Mouse (Mus musculus) adrenal gland (tissue): ENCODE data around the gene BC067074.

Source experiments
- intact Hi-C: fragments of 180-260 bp; cut with DNase I; formaldehyde crosslinking; loops from one replicate; pipeline ENCODE4 v1.15.1; 2025

The BC067074 gene

GRCm38 (mm10) chr13:113319588-113319987 lies 26.6 kb downstream of the BC067074 start:
- intact Hi-C loops, result no loop called here

GRCm38 (mm10) chr13:113321972-113322371 lies 29.0 kb downstream of the BC067074 start:
- intact Hi-C loops, result loop anchor here (5.0 kb wide), 1 partner anchor 295 kb away; the partner anchor contains the start of gene Snx18

- intact Hi-C loops, result loop anchor here (5.0 kb wide), 1 partner anchor 293 kb away; the partner anchor contains the start of gene Snx18
Measured at GRCm38 (mm10) chr13:113324241-113324640, 31.3 kb downstream of the BC067074 start.

GRCm38 (mm10) chr13:113325678-113326077 lies 32.7 kb downstream of the BC067074 start:
- intact Hi-C loops, result no loop called here

GRCm38 (mm10) chr13:113332256-113332655 lies 39.3 kb downstream of the BC067074 start:
- intact Hi-C loops, result no loop called here

- intact Hi-C loops, result no loop called here
Measured at GRCm38 (mm10) chr13:113333374-113333773, 40.4 kb downstream of the BC067074 start.

GRCm38 (mm10) chr13:113333931-113334330 lies 41.0 kb downstream of the BC067074 start:
- intact Hi-C loops, result no loop called here

GRCm38 (mm10) chr13:113334773-113335172 lies 41.8 kb downstream of the BC067074 start:
- intact Hi-C loops, result no loop called here

- intact Hi-C loops, result loop anchor here (1.0 kb wide), 1 partner anchor 282 kb away; no protein-coding TSS in a partner anchor
Measured at GRCm38 (mm10) chr13:113337223-113337858, 44.4 kb downstream of the BC067074 start.

- intact Hi-C loops, result no loop called here
Measured at GRCm38 (mm10) chr13:113340644-113341043, 47.7 kb downstream of the BC067074 start.

- intact Hi-C loops, result no loop called here
Measured at GRCm38 (mm10) chr13:113341161-113341560, 48.2 kb downstream of the BC067074 start.

- intact Hi-C loops, result no loop called here
Measured at GRCm38 (mm10) chr13:113342355-113342919, 49.5 kb downstream of the BC067074 start.

- intact Hi-C loops, result no loop called here
Measured at GRCm38 (mm10) chr13:113350743-113351430, 57.9 kb downstream of the BC067074 start.

GRCm38 (mm10) chr13:113353546-113353945 lies 60.6 kb downstream of the BC067074 start:
- intact Hi-C loops, result no loop called here

GRCm38 (mm10) chr13:113353955-113354354 lies 61.0 kb downstream of the BC067074 start:
- intact Hi-C loops, result no loop called here

- intact Hi-C loops, result no loop called here
Measured at GRCm38 (mm10) chr13:113355022-113355421, 62.1 kb downstream of the BC067074 start.

- intact Hi-C loops, result no loop called here
Measured at GRCm38 (mm10) chr13:113357438-113358144, 64.6 kb downstream of the BC067074 start.

- intact Hi-C loops, result no loop called here
Measured at GRCm38 (mm10) chr13:113359676-113360075, 66.7 kb downstream of the BC067074 start.

GRCm38 (mm10) chr13:113365976-113366375 lies 73.0 kb downstream of the BC067074 start:
- intact Hi-C loops, result no loop called here

GRCm38 (mm10) chr13:113368931-113369579 lies 76.1 kb downstream of the BC067074 start:
- intact Hi-C loops, result no loop called here

- intact Hi-C loops, result no loop called here
Measured at GRCm38 (mm10) chr13:113369622-113370021, 76.7 kb downstream of the BC067074 start.
